Mouse (Mus musculus): ENCODE results near the gene Adarb2. TPM values are rescaled to one million over a fixed set of nuclear protein-coding genes. Genes with fewer than 3 reads are reported as not detected.

The Adarb2 gene
- total RNA-seq, 2 experiments from 2014 or later = 0.07 TPM

DNA sequence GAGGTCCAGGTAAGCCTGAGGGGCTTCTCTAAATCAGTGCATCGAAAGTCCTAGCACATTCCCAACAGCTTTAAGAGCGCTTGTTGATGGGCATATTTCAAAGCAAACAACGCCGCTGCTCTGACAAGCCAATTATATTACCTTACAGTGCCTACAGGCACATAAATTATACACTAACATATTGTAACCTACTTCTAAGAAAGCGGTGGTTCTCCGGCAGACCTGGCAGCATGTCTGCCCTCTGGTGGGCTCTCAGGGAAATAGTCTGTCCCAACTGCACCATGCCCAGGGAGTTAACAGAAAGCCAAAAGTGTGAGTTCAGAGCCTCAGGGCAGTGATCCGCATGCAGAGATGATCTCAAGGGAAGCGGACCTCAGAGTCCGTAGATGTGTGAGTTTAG, 582.5 kb downstream of the Adarb2 start:
- peak; percentile 41 to 61 for DNase-seq

DNA sequence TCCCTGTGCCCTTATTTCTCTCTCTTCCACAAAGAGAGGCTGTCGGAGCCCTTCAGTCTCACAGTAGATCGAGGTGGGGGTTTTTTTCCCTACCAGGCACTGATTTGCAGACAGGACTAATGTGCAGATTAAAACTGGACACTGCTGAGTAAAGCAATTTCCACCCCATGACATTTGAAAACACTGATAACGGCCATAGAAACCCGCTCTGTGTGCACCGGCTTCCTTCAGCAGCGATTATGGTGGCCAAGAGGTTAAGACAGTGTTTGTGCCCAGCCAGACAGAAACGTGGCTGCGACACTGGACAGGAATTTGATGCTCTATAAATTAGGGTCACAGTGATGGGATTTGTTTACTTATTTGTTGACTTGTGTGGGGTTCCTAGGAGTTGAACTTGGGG, 590.6 kb downstream of the Adarb2 start:
- DNase-seq = no peak

DNA sequence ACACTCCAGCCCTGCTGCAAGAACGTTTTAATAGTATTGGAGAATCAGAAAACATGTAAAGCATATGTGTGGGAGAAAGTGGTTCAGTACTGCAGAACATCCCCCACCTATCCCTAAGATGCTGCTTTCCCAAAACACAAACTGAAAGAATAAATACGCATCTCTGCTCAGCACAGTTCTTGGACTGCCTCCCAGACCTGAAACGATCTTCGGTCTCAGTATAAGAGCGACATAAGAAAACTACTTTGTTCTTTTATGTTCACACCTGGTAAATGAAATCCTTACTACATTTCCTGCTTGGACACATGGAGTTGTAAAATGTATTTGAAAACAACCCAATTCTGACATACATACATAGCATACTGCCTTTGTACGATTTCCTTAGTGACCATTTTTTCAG, 597.9 kb downstream of the Adarb2 start:
- DNase-seq = no peak

DNA sequence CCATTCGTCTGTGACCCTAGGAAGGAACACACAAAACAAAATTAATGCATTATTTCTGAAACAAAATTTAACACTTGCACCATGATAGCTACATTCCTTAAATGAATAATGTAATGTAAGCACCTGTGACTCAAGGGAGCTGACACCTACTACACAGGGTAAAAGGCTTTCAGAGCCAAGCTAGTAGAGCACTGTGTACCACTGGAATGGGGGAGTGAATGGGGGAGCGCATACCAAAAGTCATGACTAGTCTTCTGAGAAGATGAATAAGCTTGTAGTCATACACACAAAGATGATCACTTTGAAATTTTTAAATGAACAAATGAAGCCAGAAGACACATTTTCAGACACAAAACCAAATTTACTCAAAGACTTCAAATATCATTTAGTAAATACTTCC, 603.3 kb downstream of the Adarb2 start:
- peak in 1 of 2 experiments; percentile 21 for DNase-seq
